Mouse (Mus musculus): ENCODE results near the gene Wdr93. TPM values are rescaled to one million over a fixed set of nuclear protein-coding genes. Genes with fewer than 3 reads are reported as not detected.

Wdr93 gene
- total and polyA plus RNA-seq, 3 experiments, result 0.75 to 1.3 (median 1.2) TPM

- dilution Hi-C loops (cut with MboI; ENCODE audit: extremely low pct_ligation_motif_present, extremely low pct_unique_long_range_greater_than_20kb, low sequenced_read_pairs), result no loop called here
- no peaks in the 10 kb centered on the region for H3K79me2 ChIP-seq (replicated peaks; ENCODE audit: control insufficient read depth, extremely low read depth, insufficient read depth, poor library complexity, severe bottlenecking)
- in situ Hi-C loops (cut with MboI; ENCODE audit: low pct_ligation_motif_present, low pct_unique_long_range_greater_than_20kb, low sequenced_read_pairs), result no loop called here
- no peaks in the 10 kb centered on the region for H3K4me1 ChIP-seq (ENCODE audit: control insufficient read depth in 1 of 2, insufficient read depth in 2 of 2)
- no peak overlapping the region for H3K4me3 ChIP-seq (replicated peaks in 1 of 3; ENCODE audit: low read depth in 2 of 3, low read length in 2 of 3, poor library complexity in 1 of 3)
- no peak overlapping the region for H3K27ac ChIP-seq (ENCODE audit: insufficient read depth, low read depth)
- H3K4me2 ChIP-seq (ENCODE audit: insufficient read depth, low read depth, poor library complexity, severe bottlenecking), result no peak overlapping the region
- no peaks in the 10 kb centered on the region for H3K36me3 ChIP-seq (replicated peaks in 1 of 2; ENCODE audit: control insufficient read depth in 1 of 2, insufficient read depth in 1 of 2, low read length in 1 of 2)
- H3K27me3 ChIP-seq (replicated peaks), result peaks cover 9% of the 10 kb centered on the region
- TF ChIP-seq EP300 (IDR thresholded peaks at IDR 0.05; ENCODE audit: low read length) (no peak), MYC (IDR thresholded peaks at IDR 0.05; ENCODE audit: low read depth, low read length) (no peak), ZMIZ1 (IDR thresholded peaks at IDR 0.05; ENCODE audit: low read depth, low read length) (no peak), ELF1 (IDR thresholded peaks at IDR 0.05; ENCODE audit: low read depth, low read length) (no peak), RCOR1 (conservative IDR thresholded peaks at IDR 0.05; ENCODE audit: low read depth, low read length) (no peak)
- no peak overlapping the region for H3K9ac ChIP-seq (ENCODE audit: insufficient read depth, low read depth)
- no peaks in the 10 kb centered on the region for H3K9me3 ChIP-seq (replicated peaks; ENCODE audit: low read length)
- DNase-seq (ENCODE audit: extremely low read depth), result no peak
Observed at GRCm38 (mm10) chr7:79813409-79813808, 70.4 kb downstream of the Wdr93 start.

DNA sequence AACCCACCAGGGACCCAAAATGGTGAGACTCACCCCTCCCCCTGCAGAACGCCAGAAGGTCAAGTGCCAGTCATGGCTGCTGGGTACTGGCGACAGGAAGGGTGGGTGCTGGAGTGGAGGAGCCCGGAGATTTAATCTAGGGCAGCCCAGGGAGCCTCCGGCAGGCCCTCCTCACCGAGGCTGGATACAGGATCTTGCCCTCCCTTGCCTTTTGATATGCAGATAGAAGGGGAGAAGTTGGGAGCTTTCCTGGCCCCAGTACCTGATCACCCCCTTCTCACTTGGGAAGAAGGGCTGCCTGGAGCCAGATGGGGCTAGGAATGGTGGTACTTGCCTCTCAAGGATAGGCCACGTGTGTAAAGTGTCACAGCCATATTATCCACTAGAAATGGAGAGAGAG, 75.4 kb downstream of the Wdr93 start:
- TF ChIP-seq EP300 (IDR thresholded peaks at IDR 0.05; ENCODE audit: low read length) (no peak), HCFC1 (IDR thresholded peaks at IDR 0.05; ENCODE audit: low read depth, low read length) (no peak)
- dilution Hi-C loops (cut with MboI; ENCODE audit: extremely low pct_ligation_motif_present, extremely low pct_unique_long_range_greater_than_20kb, low sequenced_read_pairs), result no loop called here
- Histone ChIP-seq H3K79me2 (replicated peaks; ENCODE audit: control insufficient read depth, extremely low read depth, insufficient read depth, poor library complexity, severe bottlenecking) (no peaks in the 10 kb centered on the region), H3K4me1 (ENCODE audit: control insufficient read depth in 1 of 2, insufficient read depth in 2 of 2) (no peaks in the 10 kb centered on the region), H3K4me2 (ENCODE audit: insufficient read depth, low read depth, poor library complexity, severe bottlenecking) (no peak overlapping the region), H3K27ac (ENCODE audit: insufficient read depth, low read depth) (no peak overlapping the region), H3K9me3 (replicated peaks; ENCODE audit: low read length) (no peaks in the 10 kb centered on the region), H3K9ac (ENCODE audit: insufficient read depth, low read depth) (no peak overlapping the region), H3K27me3 (replicated peaks) (peaks cover 20% of the 10 kb centered on the region), H3K4me3 (replicated peaks in 1 of 3; ENCODE audit: low read depth in 2 of 3, low read length in 2 of 3, poor library complexity in 1 of 3) (no peak overlapping the region), H3K36me3 (replicated peaks in 1 of 2; ENCODE audit: control insufficient read depth in 1 of 2, insufficient read depth in 1 of 2, low read length in 1 of 2) (no peaks in the 10 kb centered on the region)
- in situ Hi-C loops (cut with MboI; ENCODE audit: low pct_ligation_motif_present, low pct_unique_long_range_greater_than_20kb, low sequenced_read_pairs), result no loop called here
- DNase-seq (ENCODE audit: extremely low read depth), result no peak

- no peak for TF ChIP-seq MAFK (IDR thresholded peaks at IDR 0.05; ENCODE audit: insufficient replicate concordance, low read length)
- no peak for TF ChIP-seq E2F4 (IDR thresholded peaks at IDR 0.05; ENCODE audit: insufficient replicate concordance, low read depth, low read length)
- TF ChIP-seq ETS1 (conservative IDR thresholded peaks at IDR 0.05; ENCODE audit: low read depth, low read length), result no peak
- TF ChIP-seq CHD1 (IDR thresholded peaks at IDR 0.05; ENCODE audit: low read depth, low read length), result no peak
- TF ChIP-seq CTCF (conservative IDR thresholded peaks at IDR 0.05 in 1 of 2, IDR thresholded peaks at IDR 0.05 in 1 of 2; ENCODE audit: low read depth in 2 of 2, low read length in 2 of 2), result no peak
- no peak for TF ChIP-seq ZNF384 (IDR thresholded peaks at IDR 0.05; ENCODE audit: low read depth, low read length)
- no peak for TF ChIP-seq TCF12 (IDR thresholded peaks at IDR 0.05; ENCODE audit: low read depth, low read length)
- TF ChIP-seq CHD2 (IDR thresholded peaks at IDR 0.05; ENCODE audit: low read length), result no peak
- no peak for TF ChIP-seq MEF2A (IDR thresholded peaks at IDR 0.05; ENCODE audit: borderline replicate concordance, low read depth, low read length)
- no peak for TF ChIP-seq SIN3A (IDR thresholded peaks at IDR 0.05; ENCODE audit: low read length)
- no peak for TF ChIP-seq PAX5 (IDR thresholded peaks at IDR 0.05; ENCODE audit: low read length)
- TF ChIP-seq RAD21 (IDR thresholded peaks at IDR 0.05; ENCODE audit: low read depth, low read length), result no peak
- TF ChIP-seq UBTF (IDR thresholded peaks at IDR 0.05; ENCODE audit: low read depth, low read length), result no peak
- no peaks in the 10 kb centered on the region for H3K9me3 ChIP-seq (replicated peaks; ENCODE audit: low read length)
- dilution Hi-C loops (cut with MboI; ENCODE audit: extremely low pct_ligation_motif_present, extremely low pct_unique_long_range_greater_than_20kb, low sequenced_read_pairs), result no loop called here
- no peak overlapping the region for H3K4me2 ChIP-seq (ENCODE audit: insufficient read depth, low read depth, poor library complexity, severe bottlenecking)
- H3K27me3 ChIP-seq (replicated peaks), result peaks cover 22% of the 10 kb centered on the region
- H3K4me3 ChIP-seq (replicated peaks in 1 of 3; ENCODE audit: low read depth in 2 of 3, low read length in 2 of 3, poor library complexity in 1 of 3), result no peak overlapping the region
- H3K79me2 ChIP-seq (replicated peaks; ENCODE audit: control insufficient read depth, extremely low read depth, insufficient read depth, poor library complexity, severe bottlenecking), result no peaks in the 10 kb centered on the region
- no peaks in the 10 kb centered on the region for H3K4me1 ChIP-seq (ENCODE audit: control insufficient read depth in 1 of 2, insufficient read depth in 2 of 2)
- no peak for DNase-seq (ENCODE audit: extremely low read depth)
- H3K36me3 ChIP-seq (replicated peaks in 1 of 2; ENCODE audit: control insufficient read depth in 1 of 2, insufficient read depth in 1 of 2, low read length in 1 of 2), result no peaks in the 10 kb centered on the region
- in situ Hi-C loops (cut with MboI; ENCODE audit: low pct_ligation_motif_present, low pct_unique_long_range_greater_than_20kb, low sequenced_read_pairs), result no loop called here
- H3K27ac ChIP-seq (ENCODE audit: insufficient read depth, low read depth), result no peak overlapping the region
- no peak overlapping the region for H3K9ac ChIP-seq (ENCODE audit: insufficient read depth, low read depth)
Observed at GRCm38 (mm10) chr7:79819515-79819914, 76.6 kb downstream of the Wdr93 start.
